Mouse (Mus musculus): Measurements from ENCODE around the gene Cavin4. TPM values are rescaled to one million over a fixed set of nuclear protein-coding genes. Genes with fewer than 3 reads are reported as not detected.

Gene Cavin4
- polyA plus RNA-seq, 1 experiment = 119 TPM

- Histone ChIP-seq H3ac (ENCODE audit: control insufficient read depth, insufficient read length) (no peak overlapping the region), H3K36me3 (ENCODE audit: control insufficient read depth, insufficient read depth) (no peaks in the 10 kb centered on the region), H3K79me2 (ENCODE audit: control insufficient read depth, insufficient read depth) (no peaks in the 10 kb centered on the region), H3K4me3 (no peak overlapping the region), H3K4me2 (ENCODE audit: low read depth) (no peak overlapping the region), H3K27me3 (ENCODE audit: control insufficient read depth, insufficient read depth, insufficient read length) (no peaks in the 10 kb centered on the region)
- TF ChIP-seq USF1 (IDR thresholded peaks at IDR 0.05; ENCODE audit: low read depth) (no peak), E2F4 (IDR thresholded peaks at IDR 0.05; ENCODE audit: insufficient read depth) (no peak), REST (IDR thresholded peaks at IDR 0.05; ENCODE audit: insufficient read depth, insufficient read length) (no peak), POLR2A (IDR thresholded peaks at IDR 0.05; ENCODE audit: insufficient read length, low read depth) (no peak), TCF12 (IDR thresholded peaks at IDR 0.05; ENCODE audit: insufficient read depth, poor library complexity, severe bottlenecking) (no peak)
Measured at GRCm38 (mm10) chr4:48691793-48692437, 28.6 kb downstream of the Cavin4 start.

- Histone ChIP-seq H3K79me2 (ENCODE audit: control insufficient read depth, insufficient read depth) (no peaks in the 10 kb centered on the region), H3K4me2 (ENCODE audit: low read depth) (no peak overlapping the region), H3K27me3 (ENCODE audit: control insufficient read depth, insufficient read depth, insufficient read length) (no peaks in the 10 kb centered on the region), H3ac (ENCODE audit: control insufficient read depth, insufficient read length) (no peak overlapping the region), H3K36me3 (ENCODE audit: control insufficient read depth, insufficient read depth) (no peaks in the 10 kb centered on the region), H3K4me3 (no peak overlapping the region)
- TF ChIP-seq MAX (IDR thresholded peaks at IDR 0.05; ENCODE audit: low read depth) = no peak
- no peak for TF ChIP-seq USF1 (IDR thresholded peaks at IDR 0.05; ENCODE audit: low read depth)
- no peak for TF ChIP-seq MYOG (IDR thresholded peaks at IDR 0.05; ENCODE audit: control insufficient read depth in 1 of 3, insufficient read depth in 1 of 3, insufficient read length in 2 of 3, low read depth in 2 of 3)
- no peak for TF ChIP-seq POLR2AphosphoS2 (IDR thresholded peaks at IDR 0.05; ENCODE audit: insufficient read length, low read depth)
- no peak for TF ChIP-seq E2F4 (IDR thresholded peaks at IDR 0.05; ENCODE audit: insufficient read depth)
- TF ChIP-seq TCF3 (IDR thresholded peaks at IDR 0.05; ENCODE audit: insufficient read length, low read depth) = no peak
- no peak for TF ChIP-seq POLR2A (IDR thresholded peaks at IDR 0.05; ENCODE audit: insufficient read length, low read depth)
- TF ChIP-seq SRF (IDR thresholded peaks at IDR 0.05; ENCODE audit: control insufficient read depth, insufficient read length, low read depth) = no peak
- no peak for TF ChIP-seq TCF12 (IDR thresholded peaks at IDR 0.05; ENCODE audit: insufficient read depth, poor library complexity, severe bottlenecking)
- TF ChIP-seq REST (IDR thresholded peaks at IDR 0.05; ENCODE audit: insufficient read depth, insufficient read length) = no peak
Measured at GRCm38 (mm10) chr4:48692736-48693292, 29.5 kb downstream of the Cavin4 start.

GRCm38 (mm10) chr4:48696706-48697105 lies 33.4 kb downstream of the Cavin4 start:
- Histone ChIP-seq H3K4me2 (ENCODE audit: low read depth) (no peak overlapping the region), H3K36me3 (ENCODE audit: control insufficient read depth, insufficient read depth) (no peaks in the 10 kb centered on the region), H3ac (ENCODE audit: control insufficient read depth, insufficient read length) (no peak overlapping the region), H3K79me2 (ENCODE audit: control insufficient read depth, insufficient read depth) (no peaks in the 10 kb centered on the region), H3K4me3 (no peak overlapping the region), H3K27me3 (ENCODE audit: control insufficient read depth, insufficient read depth, insufficient read length) (no peaks in the 10 kb centered on the region)
- TF ChIP-seq USF1 (IDR thresholded peaks at IDR 0.05; ENCODE audit: low read depth) = no peak
- no peak for TF ChIP-seq TCF3 (IDR thresholded peaks at IDR 0.05; ENCODE audit: insufficient read length, low read depth)
- TF ChIP-seq E2F4 (IDR thresholded peaks at IDR 0.05; ENCODE audit: insufficient read depth) = no peak
- no peak for TF ChIP-seq TCF12 (IDR thresholded peaks at IDR 0.05; ENCODE audit: insufficient read depth, poor library complexity, severe bottlenecking)
- TF ChIP-seq REST (IDR thresholded peaks at IDR 0.05; ENCODE audit: insufficient read depth, insufficient read length) = no peak
- TF ChIP-seq MYOG (IDR thresholded peaks at IDR 0.05; ENCODE audit: control insufficient read depth in 1 of 3, insufficient read depth in 1 of 3, insufficient read length in 2 of 3, low read depth in 2 of 3) = no peak
- no peak for TF ChIP-seq MAX (IDR thresholded peaks at IDR 0.05; ENCODE audit: low read depth)
- no peak for TF ChIP-seq CEBPB (IDR thresholded peaks at IDR 0.05; ENCODE audit: insufficient read depth, poor library complexity, severe bottlenecking)
- TF ChIP-seq POLR2AphosphoS2 (IDR thresholded peaks at IDR 0.05; ENCODE audit: insufficient read length, low read depth) = no peak
- no peak for TF ChIP-seq SRF (IDR thresholded peaks at IDR 0.05; ENCODE audit: control insufficient read depth, insufficient read length, low read depth)
- TF ChIP-seq POLR2A (IDR thresholded peaks at IDR 0.05; ENCODE audit: insufficient read length, low read depth) = no peak
- no peak for TF ChIP-seq MYOD1 (IDR thresholded peaks at IDR 0.05; ENCODE audit: control insufficient read depth in 1 of 3, insufficient read length in 2 of 3, low read depth in 2 of 3)

GRCm38 (mm10) chr4:48697302-48697701 lies 34.0 kb downstream of the Cavin4 start:
- Histone ChIP-seq H3ac (ENCODE audit: control insufficient read depth, insufficient read length) (no peak overlapping the region), H3K27me3 (ENCODE audit: control insufficient read depth, insufficient read depth, insufficient read length) (no peaks in the 10 kb centered on the region), H3K79me2 (ENCODE audit: control insufficient read depth, insufficient read depth) (no peaks in the 10 kb centered on the region), H3K4me2 (ENCODE audit: low read depth) (no peak overlapping the region), H3K4me3 (no peak overlapping the region), H3K36me3 (ENCODE audit: control insufficient read depth, insufficient read depth) (no peaks in the 10 kb centered on the region)
- no peak for TF ChIP-seq USF1 (IDR thresholded peaks at IDR 0.05; ENCODE audit: low read depth)
- no peak for TF ChIP-seq TCF3 (IDR thresholded peaks at IDR 0.05; ENCODE audit: insufficient read length, low read depth)
- no peak for TF ChIP-seq CEBPB (IDR thresholded peaks at IDR 0.05; ENCODE audit: insufficient read depth, poor library complexity, severe bottlenecking)
- no peak for TF ChIP-seq SRF (IDR thresholded peaks at IDR 0.05; ENCODE audit: control insufficient read depth, insufficient read length, low read depth)
- no peak for TF ChIP-seq POLR2A (IDR thresholded peaks at IDR 0.05; ENCODE audit: insufficient read length, low read depth)
- TF ChIP-seq MYOG (IDR thresholded peaks at IDR 0.05; ENCODE audit: control insufficient read depth in 1 of 3, insufficient read depth in 1 of 3, insufficient read length in 2 of 3, low read depth in 2 of 3) = no peak
- no peak for TF ChIP-seq E2F4 (IDR thresholded peaks at IDR 0.05; ENCODE audit: insufficient read depth)
- no peak for TF ChIP-seq REST (IDR thresholded peaks at IDR 0.05; ENCODE audit: insufficient read depth, insufficient read length)
- no peak for TF ChIP-seq POLR2AphosphoS2 (IDR thresholded peaks at IDR 0.05; ENCODE audit: insufficient read length, low read depth)
- no peak for TF ChIP-seq MYOD1 (IDR thresholded peaks at IDR 0.05; ENCODE audit: control insufficient read depth in 1 of 3, insufficient read length in 2 of 3, low read depth in 2 of 3)
- no peak for TF ChIP-seq MAX (IDR thresholded peaks at IDR 0.05; ENCODE audit: low read depth)

Measured in myocyte (in vitro differentiated cells).